Comparison of ENCODE assay signal across 14 mouse cellular contexts in the genomic region with DNA sequence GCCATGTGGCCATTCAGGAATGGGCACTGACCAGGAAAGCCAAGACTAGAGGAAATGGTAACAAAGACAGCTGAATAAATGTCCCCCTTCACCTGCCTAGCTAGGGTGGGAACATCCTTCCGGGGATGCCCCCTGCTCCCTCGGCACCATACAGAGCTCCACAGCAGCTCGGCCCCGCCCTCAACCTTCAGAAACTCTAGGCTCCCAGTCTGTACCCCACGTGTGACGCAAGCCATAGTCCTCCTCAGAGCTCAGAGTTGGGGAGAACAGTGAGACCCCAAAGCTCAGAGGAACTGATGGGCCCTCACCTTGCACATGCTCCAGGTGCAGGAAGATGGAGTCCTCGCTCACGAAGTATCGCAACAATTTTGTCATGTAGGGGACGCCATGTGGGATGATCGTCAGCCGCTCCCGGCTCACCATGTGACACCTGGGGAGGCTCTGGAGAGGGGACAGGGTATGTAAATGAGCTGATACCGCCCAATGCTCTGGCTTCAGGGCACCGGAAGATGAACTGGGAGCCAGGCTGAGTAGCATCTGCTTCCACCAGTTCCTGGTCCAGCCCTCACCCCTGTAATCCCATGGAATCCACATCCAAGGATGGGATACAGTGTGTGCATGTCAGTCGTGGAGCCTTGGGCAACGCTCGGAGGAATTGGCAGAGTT. TPM values are rescaled to one million over a fixed set of nuclear protein-coding genes. Genes with fewer than 3 reads are reported as not detected.
DNase-seq lines count a peak whose midpoint lies in the region; ATAC-seq lines count a peak whose summit lies in the region.
"Had no signal": no experiment of that assay in that cellular context is flagged by ENCODE, and none has a peak within 500 bp of the region (broad histone marks: within the 10 kb centered on the region; RNA-seq: fewer than 3 reads in every experiment).

No protein-coding gene starts in this region.

- H3K4me1 ChIP-seq in heart, embryonic 13.5 days, result peaks cover 20% of the 10 kb centered on the region
- H3K4me1 ChIP-seq in megakaryocyte, embryonic 14.5 days, result peaks cover 21% of the 10 kb centered on the region
- no peaks in the 10 kb centered on the region for H3K4me1 ChIP-seq in forebrain, embryonic 12.5 days

- no peak overlapping the region for H3K9ac ChIP-seq in heart, embryonic 13.5 days
- no peak overlapping the region for H3K9ac ChIP-seq in forebrain, embryonic 12.5 days
- H3K9ac ChIP-seq: liver, embryonic 14.5 days had no signal

- 26% methylated on average over 18 of the region's 18 CpGs for WGBS in heart, embryonic 13.5 days
- WGBS in forebrain, embryonic 12.5 days, result 54% methylated on average over 18 of the region's 18 CpGs

- no peaks in the 10 kb centered on the region for H3K9me3 ChIP-seq in heart, embryonic 13.5 days
- H3K9me3 ChIP-seq in megakaryocyte, embryonic 14.5 days, result 0 out of 2 replicates have a peak, but pooled peaks cover 3% of the 10 kb centered on the region
- H3K9me3 ChIP-seq in forebrain, embryonic 12.5 days, result no peaks in the 10 kb centered on the region

- ATAC-seq in heart, embryonic 13.5 days (ENCODE audit: extremely low read depth, insufficient number of reproducible peaks, low FRiP score, low TSS enrichment), result no peak
- no peak for ATAC-seq in megakaryocyte, adult 5-6 weeks (ENCODE audit: poor library complexity, severe bottlenecking)
- no peak for ATAC-seq in forebrain, embryonic 12.5 days (ENCODE audit: low FRiP score)
- ATAC-seq: CD4-positive, CD25-positive, alpha-beta regulatory T cell, adult 4 months had no signal

- no peak for DNase-seq in heart, postnatal 25 days (ENCODE audit: low spot score)
- peak; percentile 23 for DNase-seq in c-Kit-positive CD71-positive TER-119-positive erythroid progenitor cells, embryonic 14.5 days (ENCODE audit: low spot score)
- DNase-seq in thymus, postnatal 4 days, result peak; percentile 73
- DNase-seq in layer of hippocampus, postnatal 14 days (ENCODE audit: low spot score in 2 of 2), result no peak
- DNase-seq: adrenal gland, postnatal 25 days; cerebellum, adult 11 months; kidney, postnatal 36 days had no signal

- H3K27ac ChIP-seq in heart, embryonic 13.5 days (replicated peaks), result no peak overlapping the region
- H3K27ac ChIP-seq in forebrain, embryonic 12.5 days, result no peak overlapping the region
- H3K27ac ChIP-seq: liver, embryonic 14.5 days; macrophage had no signal

- intact Hi-C loops in heart, postnatal 25 days (cut with DNase I), result loop anchor here (5.0 kb wide), 1 partner anchor 48 kb away; no protein-coding TSS in a partner anchor

- 0 out of 2 replicates have a peak overlapping the region, but pooled peaks have one; percentile 6 for H3K4me3 ChIP-seq in heart, embryonic 13.5 days
- peak overlapping the region; percentile 87 for H3K4me3 ChIP-seq in megakaryocyte, embryonic 14.5 days (replicated peaks)
- no peak overlapping the region for H3K4me3 ChIP-seq in forebrain, embryonic 12.5 days (replicated peaks)

- H3K36me3 ChIP-seq in heart, embryonic 13.5 days, result peaks cover 7% of the 10 kb centered on the region
- H3K36me3 ChIP-seq in megakaryocyte, embryonic 14.5 days (replicated peaks; ENCODE audit: low read length), result peaks cover 13% of the 10 kb centered on the region
- peaks cover 12% of the 10 kb centered on the region for H3K36me3 ChIP-seq in forebrain, embryonic 12.5 days (replicated peaks)

- H3K27me3 ChIP-seq in heart, embryonic 13.5 days (replicated peaks), result peaks cover 41% of the 10 kb centered on the region
- peaks cover 35% of the 10 kb centered on the region for H3K27me3 ChIP-seq in megakaryocyte, embryonic 14.5 days (replicated peaks)
- H3K27me3 ChIP-seq in forebrain, embryonic 12.5 days, result peaks cover 13% of the 10 kb centered on the region; the same call in 1 of the 2 replicates

- peak overlapping the region; percentile 22 for H3K4me2 ChIP-seq in heart, embryonic 13.5 days
- no peak overlapping the region for H3K4me2 ChIP-seq in forebrain, embryonic 12.5 days

RNA-seq across cellular contexts. Expression of gene Rps6kl1, which starts 10.9 kb away (rescaled TPM):
- 1.2 and 1.3 TPM in 2 replicates for polyA plus RNA-seq in heart, embryonic 13.5 days (2015; fragmentation: Nextera tagmentation; extraction: Ambion mirVana)
- total RNA-seq in heart, postnatal 25 days (2021), result 1 to 10 TPM; 2.6 to 4.3 TPM
- polyA plus RNA-seq in megakaryocyte, embryonic 14.5 days (2012; ENCODE audit: insufficient read depth, low replicate concordance), result 0.68 TPM in 1 of 2 replicates, not detected in the other
- 0.04 TPM in 1 of 2 replicates, not detected in the other for total RNA-seq in megakaryocyte, adult 5-6 weeks (2015)
- 0.15 TPM in 1 of 2 replicates, not detected in the other for total RNA-seq in megakaryocyte, adult 5-6 weeks (2017)
- polyA plus RNA-seq in forebrain, embryonic 12.5 days (2016; fragmentation: Nextera tagmentation; extraction: Ambion mirVana), result 5.8 and 6.1 TPM in 2 replicates
- 10 to 100 TPM; 41.1 to 43.1 TPM for total RNA-seq in layer of hippocampus, postnatal 14 days (2021)
- polyA plus RNA-seq: macrophage had no signal

RNA-seq across cellular contexts. Expression of gene Dlst, which starts 29.5 kb away (rescaled TPM):
- 176 and 193 TPM in 2 replicates for polyA plus RNA-seq in heart, embryonic 13.5 days (2015; fragmentation: Nextera tagmentation; extraction: Ambion mirVana)
- total RNA-seq in heart, postnatal 25 days (2021), result 100 to 1,000 TPM; 830 to 838 TPM
- 187 and 398 TPM in 2 replicates for polyA plus RNA-seq in megakaryocyte, embryonic 14.5 days (2012; ENCODE audit: insufficient read depth, low replicate concordance)
- total RNA-seq in megakaryocyte, adult 5-6 weeks (2015), result 68.1 and 91.8 TPM in 2 replicates
- 166 and 175 TPM in 2 replicates for total RNA-seq in megakaryocyte, adult 5-6 weeks (2017)
- polyA plus RNA-seq in forebrain, embryonic 12.5 days (2016; fragmentation: Nextera tagmentation; extraction: Ambion mirVana), result 104 and 109 TPM in 2 replicates
- 100 to 1,000 TPM; 169 to 175 TPM for total RNA-seq in layer of hippocampus, postnatal 14 days (2021)

RNA-seq across cellular contexts. Expression of gene Prox2, which starts 29.6 kb away (rescaled TPM):
- 1.9 and 2.8 TPM in 2 replicates for polyA plus RNA-seq in heart, embryonic 13.5 days (2015; fragmentation: Nextera tagmentation; extraction: Ambion mirVana)
- total RNA-seq in heart, postnatal 25 days (2021), result 1 to 10 TPM; 1.5 to 1.8 TPM
- 2.2 TPM in 2 replicates for polyA plus RNA-seq in megakaryocyte, embryonic 14.5 days (2012; ENCODE audit: insufficient read depth, low replicate concordance)
- 1.6 and 3.1 TPM in 2 replicates for total RNA-seq in megakaryocyte, adult 5-6 weeks (2015)
- 2.0 and 6.0 TPM in 2 replicates for total RNA-seq in megakaryocyte, adult 5-6 weeks (2017)
- 3.1 and 4.3 TPM in 2 replicates for polyA plus RNA-seq in forebrain, embryonic 12.5 days (2016; fragmentation: Nextera tagmentation; extraction: Ambion mirVana)
- 1 to 10 TPM; 2.1 to 2.4 TPM for total RNA-seq in layer of hippocampus, postnatal 14 days (2021)

RNA-seq across cellular contexts. Expression of gene Pgf, which starts 37.4 kb away (rescaled TPM):
- 8.4 and 9.1 TPM in 2 replicates for polyA plus RNA-seq in heart, embryonic 13.5 days (2015; fragmentation: Nextera tagmentation; extraction: Ambion mirVana)
- 1 to 10 TPM; 3.3 to 4.4 TPM for total RNA-seq in heart, postnatal 25 days (2021)
- polyA plus RNA-seq in megakaryocyte, embryonic 14.5 days (2012; ENCODE audit: insufficient read depth, low replicate concordance), result 0.10 TPM in 1 of 2 replicates, not detected in the other
- 0.14 and 0.33 TPM in 2 replicates for total RNA-seq in megakaryocyte, adult 5-6 weeks (2015)
- total RNA-seq in megakaryocyte, adult 5-6 weeks (2017), result 0.18 TPM in 1 of 2 replicates, not detected in the other
- 6.3 and 7.5 TPM in 2 replicates for polyA plus RNA-seq in forebrain, embryonic 12.5 days (2016; fragmentation: Nextera tagmentation; extraction: Ambion mirVana)
- total RNA-seq in layer of hippocampus, postnatal 14 days (2021), result 1 to 10 TPM; 5.2 to 6.6 TPM
- polyA plus RNA-seq: CD4-positive, CD25-positive, alpha-beta regulatory T cell, adult 4 months had no signal

Comparison
In these comparisons a context has a peak if more than half of its experiments do, and no peak if none do; other contexts are left out.
1. DNase-seq: peak in c-Kit-positive CD71-positive TER-119-positive erythroid progenitor cells, embryonic 14.5 days (single experiment) and thymus, postnatal 4 days (single experiment); none in heart, postnatal 25 days (single experiment) and layer of hippocampus, postnatal 14 days (0 of 2).
2. RNA of gene Rps6kl1, which starts 10.9 kb away (total RNA-seq): 41.1 to 43.1 TPM in layer of hippocampus, postnatal 14 days; 2.6 to 4.3 TPM in heart, postnatal 25 days and 0.04 to 0.15 TPM in megakaryocyte, adult 5-6 weeks; every median in the first group is over 4 times any median in the second.
3. RNA of gene Dlst, which starts 29.5 kb away (total RNA-seq): 830 to 838 TPM in heart, postnatal 25 days; 169 to 175 TPM in layer of hippocampus, postnatal 14 days and 68.1 to 175 TPM in megakaryocyte, adult 5-6 weeks; every median in the first group is over 4 times any median in the second.